Mouse (Mus musculus): ENCODE results near the gene Cog3. TPM values are rescaled to one million over a fixed set of nuclear protein-coding genes. Genes with fewer than 3 reads are reported as not detected.
A peak's percentile ranks its signal among the peaks of the same experiment; 100 is the strongest.
"Not testable (repeated sequence)": the region's sequence is repeated elsewhere in the genome, so short reads cannot be mapped to it uniquely, and the experiment has no call there.

Cog3 gene
- 10 to 100 TPM; 23.5 to 24.8 TPM for total RNA-seq (2021)
- long read RNA-seq, full-length matches to known transcripts = 34 of 47 reads
- long read RNA-seq, partial matches to known transcripts = 5 of 47 reads
- long read RNA-seq, other reads (novel, unspliced or antisense) = 8 of 47 reads

DNA sequence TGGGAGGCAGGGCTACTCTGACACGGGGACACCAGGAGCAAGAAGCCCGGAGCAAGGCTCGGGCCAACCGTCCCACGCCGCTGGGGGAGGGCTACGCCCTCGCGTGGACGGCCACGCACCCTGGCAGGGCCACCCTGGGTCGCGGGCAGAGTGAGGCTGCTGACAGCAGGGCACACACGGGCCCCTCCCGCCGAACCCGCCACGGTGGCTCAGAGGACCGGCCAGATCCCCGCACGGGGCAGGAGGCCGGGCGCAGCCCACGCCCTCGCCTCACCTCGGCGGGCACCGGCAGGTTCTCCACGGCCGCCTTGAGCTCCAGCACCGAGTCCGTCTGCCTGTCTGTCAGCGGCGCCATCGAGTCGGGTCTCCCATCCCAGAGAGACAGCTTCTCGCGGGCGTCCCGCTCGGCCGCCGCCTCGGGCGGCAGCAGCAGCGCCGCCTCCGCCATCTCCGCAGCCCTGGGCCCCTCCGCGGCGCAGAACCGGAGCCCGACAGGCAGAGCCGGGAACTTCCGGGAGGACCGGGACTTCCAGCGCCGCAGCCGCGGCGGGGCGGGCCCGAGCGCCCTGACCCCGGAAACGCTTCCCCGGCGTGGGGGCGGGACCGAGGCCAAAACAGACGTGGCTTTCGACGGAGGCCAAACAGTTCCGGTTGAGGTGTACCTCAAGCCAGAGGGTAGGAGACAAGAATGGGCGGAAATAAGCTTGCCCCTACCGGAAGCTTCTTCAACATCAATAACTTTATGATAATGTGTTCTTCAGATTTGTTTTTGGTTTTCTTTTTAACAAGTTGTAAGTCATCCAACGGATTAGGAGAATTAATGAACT lies at the start of gene Cog3:
TSS of gene Cog3 (minus strand) at position 527 of the 827 bp plus-strand sequence.
- peak; percentile 96 to 98 for DNase-seq (ENCODE audit: low spot score in 2 of 2)

GRCm38 (mm10) chr14:75797769-75798386 lies 43.6 kb upstream of the Cog3 start:
- no peak for DNase-seq (ENCODE audit: low spot score in 2 of 2)

DNA sequence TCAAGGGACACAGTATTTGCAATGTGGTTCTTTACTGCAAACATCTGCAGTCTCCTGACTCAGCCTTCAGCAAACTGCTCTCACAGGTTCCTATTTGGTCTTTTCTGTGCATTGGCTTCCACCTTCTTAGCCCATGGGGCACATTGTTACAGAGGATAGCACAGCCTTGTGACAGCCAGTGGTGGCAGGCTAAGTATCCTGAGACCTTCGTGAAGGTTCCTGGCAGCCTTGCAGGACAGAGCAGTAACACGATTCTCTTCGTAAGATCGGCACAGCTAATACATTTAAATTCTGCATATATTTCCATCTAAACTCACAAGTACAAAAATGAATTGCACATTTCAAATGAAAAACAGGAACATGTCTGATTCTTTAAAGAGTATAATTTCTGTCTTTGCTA lies 41.6 kb upstream of the Cog3 start:
- DNase-seq (ENCODE audit: low spot score in 2 of 2) = no peak

DNA sequence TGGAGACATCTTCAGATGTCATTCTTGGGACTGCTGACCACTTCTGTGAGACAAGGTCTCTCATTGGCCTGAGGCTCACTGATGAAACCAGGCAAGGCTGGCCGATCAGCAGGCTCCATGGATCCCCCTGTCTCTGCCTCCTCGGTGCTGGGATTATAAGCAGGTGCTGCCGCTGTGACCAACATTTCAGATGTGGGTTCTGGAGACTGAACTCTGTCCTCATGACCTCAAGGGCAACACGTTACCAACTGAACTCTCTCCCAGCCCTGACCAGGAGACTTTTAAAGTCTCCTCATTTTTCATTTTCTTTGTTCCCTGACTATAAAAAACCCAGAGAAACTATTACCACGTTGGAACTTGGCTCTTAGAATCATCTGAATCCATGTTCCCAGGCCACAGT lies 40.4 kb upstream of the Cog3 start:
- DNase-seq (ENCODE audit: low spot score in 2 of 2) = no peak

DNA sequence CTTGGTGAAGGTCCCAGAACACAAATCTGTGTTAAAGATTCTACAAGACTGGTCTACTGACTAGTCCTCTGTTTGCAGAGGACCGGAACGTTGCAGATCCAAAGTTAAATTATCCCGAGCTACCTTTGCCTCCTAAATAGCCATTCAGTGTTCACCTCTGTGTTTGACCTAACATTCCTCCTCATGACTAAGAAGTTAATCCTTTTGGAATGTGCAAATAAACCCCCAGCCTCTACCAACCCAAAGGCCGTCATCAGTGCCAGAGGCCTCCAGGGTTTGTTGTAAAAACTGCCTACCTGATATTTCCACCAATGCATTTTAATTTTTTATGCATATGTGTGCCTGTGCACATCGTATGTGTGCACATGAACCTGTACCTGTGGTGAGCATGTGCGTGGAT lies 40.0 kb upstream of the Cog3 start:
- no peak for DNase-seq (ENCODE audit: low spot score in 2 of 2)

GRCm38 (mm10) chr14:75793110-75793509 lies 38.8 kb upstream of the Cog3 start:
- no peak for DNase-seq (ENCODE audit: low spot score in 2 of 2)

DNA sequence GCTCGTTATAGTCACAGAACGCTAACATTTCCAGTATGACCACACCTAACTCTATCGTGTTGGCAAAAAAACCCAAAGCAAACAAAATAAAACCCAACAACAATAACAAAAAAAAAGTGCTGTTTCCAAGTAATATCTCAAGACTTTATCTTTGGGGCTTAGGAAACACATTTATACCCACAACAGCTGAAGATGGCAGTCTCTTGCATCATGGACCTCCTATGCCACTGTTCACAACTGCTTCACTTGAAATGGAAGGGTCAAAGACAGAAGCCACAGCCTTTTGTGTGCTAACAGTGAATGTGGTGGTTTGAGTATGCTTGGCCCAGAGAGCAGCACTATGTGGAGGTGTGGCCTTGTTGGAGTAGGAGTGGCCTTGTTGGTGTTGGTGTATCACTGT lies 37.1 kb upstream of the Cog3 start:
- DNase-seq (ENCODE audit: low spot score in 2 of 2) = no peak

DNA sequence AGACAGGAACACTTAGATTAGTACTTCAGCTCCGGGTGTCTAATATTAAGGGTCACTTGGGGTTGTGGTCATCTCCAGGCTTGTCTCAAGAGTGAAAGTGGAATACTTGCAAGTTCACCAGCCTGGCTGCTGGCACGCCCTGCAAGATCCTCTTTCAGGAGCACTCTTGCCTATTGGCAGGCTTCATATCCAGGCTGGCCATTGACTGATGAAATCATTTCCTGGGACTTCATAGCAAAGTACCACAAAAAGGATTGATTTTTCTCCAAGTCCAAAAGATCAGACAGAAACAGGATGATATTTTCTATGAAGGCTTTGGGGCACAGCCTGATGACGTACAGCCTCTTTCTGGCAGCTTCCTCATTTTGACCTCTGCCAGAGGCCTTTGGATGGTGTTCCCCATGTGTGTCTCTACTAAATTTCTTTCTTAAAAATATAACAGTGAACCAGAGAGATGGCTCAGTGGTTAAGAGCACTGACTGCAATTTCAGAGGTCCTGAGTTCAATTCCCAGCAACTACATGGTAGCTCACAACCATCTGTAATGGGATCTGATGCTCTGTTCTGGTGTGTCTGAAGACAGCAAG lies 36.2 kb upstream of the Cog3 start:
- DNase-seq (ENCODE audit: low spot score in 2 of 2) = no peak

- DNase-seq (ENCODE audit: low spot score in 2 of 2) = no peak
Observed at GRCm38 (mm10) chr14:75789291-75789690, 35.0 kb upstream of the Cog3 start.

DNA sequence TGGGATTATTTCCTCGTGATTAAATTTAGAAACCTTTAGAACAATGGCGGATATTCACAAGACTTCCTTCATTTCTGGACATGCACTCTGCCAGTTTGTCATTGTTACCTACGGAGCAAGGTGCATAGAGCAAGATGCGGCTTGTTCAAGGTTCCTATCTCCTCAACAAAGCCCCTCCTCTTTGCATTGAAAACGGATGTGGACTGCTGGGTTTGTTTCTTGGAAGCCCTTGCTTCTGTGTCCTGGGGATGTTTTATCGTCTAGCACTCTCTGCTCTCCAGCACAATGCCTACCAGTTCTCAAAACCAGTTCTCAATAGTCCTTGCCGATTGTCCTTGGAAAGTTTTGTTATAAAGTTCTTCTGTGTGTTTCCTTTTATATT lies 33.5 kb upstream of the Cog3 start:
- DNase-seq (ENCODE audit: low spot score in 2 of 2) = no peak

DNA sequence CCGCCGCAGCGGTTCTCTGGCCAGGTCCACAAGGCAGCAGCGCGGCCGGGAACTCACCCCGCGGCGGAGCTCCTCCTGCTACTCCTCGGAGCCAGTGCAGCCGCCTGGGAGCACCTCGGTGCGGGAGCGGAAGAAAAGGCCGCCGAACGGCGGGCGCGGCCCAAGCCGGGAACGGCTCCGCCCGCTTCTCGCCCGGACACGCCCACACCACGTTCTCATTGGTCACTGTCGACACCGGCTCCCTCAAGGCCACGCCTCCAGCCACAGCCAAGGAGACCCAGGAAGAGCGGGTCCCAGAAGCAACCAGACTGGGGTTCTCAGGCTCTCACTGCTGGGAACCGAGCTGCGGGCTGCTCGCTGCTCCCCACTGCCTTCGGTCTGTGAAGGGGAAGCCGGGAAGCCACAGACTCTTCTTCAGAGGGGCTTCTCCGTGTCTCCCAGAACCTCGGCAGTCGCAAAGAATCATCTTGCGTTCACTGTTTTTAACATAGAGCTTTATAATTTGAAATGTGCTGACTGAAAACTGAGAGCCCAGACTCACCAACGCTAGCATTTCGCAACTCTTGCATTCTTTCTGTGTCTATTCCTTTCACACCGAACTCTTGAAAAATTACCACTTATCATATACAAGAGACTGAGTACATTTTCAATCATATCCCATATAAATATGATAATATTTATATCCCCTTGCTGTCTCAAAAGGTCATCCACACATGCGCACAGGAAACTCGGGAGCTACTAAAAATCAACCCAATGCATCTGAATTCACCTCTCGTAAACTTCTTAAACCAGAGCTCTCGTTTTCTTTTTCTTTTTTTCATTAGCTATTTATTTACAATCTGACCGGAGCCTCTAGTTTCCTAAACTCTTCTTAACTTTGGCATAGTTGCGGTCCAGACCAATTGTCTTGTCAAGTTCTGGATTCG lies 32.8 kb upstream of the Cog3 start, which contains the start of gene Slc25a30:
TSS of gene Slc25a30 (minus strand) at position 170 of the 926 bp plus-strand sequence.
- peak; percentile 94 to 97 for DNase-seq (ENCODE audit: low spot score in 2 of 2)

GRCm38 (mm10) chr14:75786424-75786867 lies 32.1 kb upstream of the Cog3 start:
- DNase-seq (ENCODE audit: low spot score in 2 of 2) = peak; percentile 10 to 52

DNA sequence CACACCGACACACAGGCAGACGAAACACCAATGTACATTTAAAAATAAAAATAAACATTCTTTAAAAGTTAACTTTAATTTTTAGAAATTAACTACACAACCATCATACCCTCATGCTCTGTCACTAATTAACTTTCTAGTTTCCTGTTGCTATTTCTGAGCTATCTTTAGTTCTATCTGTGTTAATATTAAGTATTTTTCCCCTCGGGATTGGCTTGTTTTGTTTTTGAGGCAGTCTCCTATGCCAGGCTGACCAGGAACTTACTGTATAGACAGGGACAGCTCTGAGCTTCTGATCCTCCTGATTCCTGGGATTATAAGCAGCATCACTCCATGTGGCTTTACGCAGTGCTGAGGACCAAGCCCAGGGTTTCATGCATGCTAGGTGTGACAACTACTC lies 25.6 kb upstream of the Cog3 start:
- DNase-seq (ENCODE audit: low spot score in 2 of 2) = no peak

DNA sequence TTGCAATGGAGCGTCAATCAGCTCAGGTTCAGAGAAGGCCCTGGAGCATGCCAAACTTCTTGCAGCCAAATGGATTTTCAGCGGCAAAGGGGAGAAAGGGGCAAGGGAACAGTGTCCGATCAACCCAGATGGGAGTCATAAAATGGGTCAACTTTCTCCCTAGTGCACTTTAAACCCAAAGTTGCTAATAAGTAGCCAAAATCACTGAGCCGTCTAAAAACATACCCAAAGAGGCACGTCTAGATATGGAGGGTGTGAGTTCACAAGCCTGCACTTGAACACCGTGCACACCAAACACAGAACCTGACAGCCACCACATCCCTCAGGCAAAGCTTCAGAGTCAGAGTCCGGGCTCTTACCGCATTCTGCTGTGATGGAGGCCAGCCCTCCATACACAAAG lies 22.3 kb upstream of the Cog3 start:
- DNase-seq (ENCODE audit: low spot score in 2 of 2) = no peak

DNA sequence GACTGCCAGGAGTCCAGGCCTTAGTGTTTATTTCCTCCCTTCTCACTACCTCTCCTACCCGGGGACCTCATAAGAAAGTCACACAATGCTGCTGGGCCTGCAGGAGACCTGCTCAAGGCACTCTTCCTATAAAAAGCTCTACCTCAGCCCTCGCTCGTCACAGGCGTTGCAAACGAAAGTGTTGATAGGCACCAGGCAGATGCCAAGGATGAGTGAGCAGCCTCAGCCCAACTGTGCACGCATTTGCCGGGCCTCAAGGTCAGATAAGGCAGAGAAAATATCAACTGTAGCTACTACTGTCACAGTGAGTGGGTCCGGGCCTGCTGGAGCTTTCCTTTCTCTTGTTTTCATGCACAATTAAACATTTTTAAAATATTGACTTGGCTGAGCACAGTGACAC lies 19.1 kb upstream of the Cog3 start:
- DNase-seq (ENCODE audit: low spot score in 2 of 2) = no peak

- not testable (repeated sequence) for DNase-seq (ENCODE audit: low spot score in 2 of 2)
Observed at GRCm38 (mm10) chr14:75772407-75772806, 18.1 kb upstream of the Cog3 start.

- DNase-seq (ENCODE audit: low spot score in 2 of 2) = peak in 1 of 2 experiments; percentile 77
Observed at GRCm38 (mm10) chr14:75771101-75771501, 16.8 kb upstream of the Cog3 start.

- no peak for DNase-seq (ENCODE audit: low spot score in 2 of 2)
Observed at GRCm38 (mm10) chr14:75769334-75769733, 15.0 kb upstream of the Cog3 start.

DNA sequence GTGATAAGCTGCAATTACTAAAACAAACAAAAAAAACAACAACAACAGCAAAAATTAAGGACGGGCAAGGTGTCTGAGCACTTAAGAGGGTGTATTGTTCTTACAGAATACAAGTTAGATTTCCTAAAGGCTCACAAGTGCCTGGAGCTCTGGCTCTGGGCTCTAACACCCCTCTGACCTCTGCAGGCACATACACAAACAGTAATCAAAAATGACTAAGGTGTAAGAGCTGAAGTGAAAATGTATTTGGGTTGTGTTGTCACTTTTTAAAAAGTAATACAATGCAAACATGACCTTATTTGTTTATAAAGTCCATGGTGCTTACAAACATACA lies 13.9 kb upstream of the Cog3 start:
- DNase-seq (ENCODE audit: low spot score in 2 of 2) = no peak

- DNase-seq (ENCODE audit: low spot score in 2 of 2) = peak; percentile 38 to 89
Observed at GRCm38 (mm10) chr14:75767492-75768274, 13.4 kb upstream of the Cog3 start.
